Mouse (Mus musculus) lung, adult 2 months (tissue): ENCODE measurements around the gene Rnf151. TPM values are rescaled to one million over a fixed set of nuclear protein-coding genes. Genes with fewer than 3 reads are reported as not detected.
"Not testable (repeated sequence)": the region's sequence is repeated elsewhere in the genome, so short reads cannot be mapped to it uniquely, and the experiment has no call there.

Experiments
- DNase-seq: peaks from one replicate; pipeline ENCODE4 v3.0.0; 2022
- H3K4me1 ChIP-seq: fragments of 200-500 bp; 2 replicates; pipeline ENCODE4 v1.6.1; 2011; ENCODE audit warnings: low read length; ENCODE audit not compliant: control insufficient read depth, insufficient read depth
- H3K4me3 ChIP-seq: fragments of 200-500 bp; replicated peaks from 2 replicates; pipeline ENCODE3; 2011; ENCODE audit warnings: low read depth, mild to moderate bottlenecking, control low read depth, low read length; ENCODE audit errors: extremely low read depth
- CTCF ChIP-seq: fragments of 200-500 bp; IDR thresholded peaks from 2 replicates; pipeline ENCODE4 v1.5.1; 2011; ENCODE audit warnings: mild to moderate bottlenecking, low read length, control low read depth; ENCODE audit not compliant: insufficient read depth
- POLR2A ChIP-seq: fragments of 200-500 bp; IDR thresholded peaks from 2 replicates; pipeline ENCODE4 v1.6.1; 2011; ENCODE audit warnings: low read depth, mild to moderate bottlenecking, control low read depth, low read length, borderline replicate concordance; ENCODE audit errors: extremely low read depth
- WGBS: fragments of 180-500 bp; shearing (Covaris S2); methylation state at CpG from one replicate; pipeline ENCODE4 v1.1.7; 2018; 5-methylcytosine and 5-hydroxymethylcytosine counted together
- polyA plus RNA-seq: library from polyadenylated mRNA; depleted of rRNA; stranded (reverse); fragments of >200 nt; gene quantifications from 2 replicates; pipeline ENCODE4 v1.2.3, GENCODE M21; 2012; rRNA removed

The Rnf151 gene
- polyA plus RNA-seq, 1 experiment = 0.57 TPM

GRCm38 (mm10) chr17:24671346-24671745 is 46.5 kb downstream of the Rnf151 start:
- H3K4me3 ChIP-seq = no peak overlapping the region
- 40% methylated on average over 5 of the region's 5 CpGs for WGBS
- DNase-seq = no peak
- peaks cover 16% of the 10 kb centered on the region for H3K4me1 ChIP-seq
- TF ChIP-seq CTCF (no peak), POLR2A (no peak)

- peak overlapping the region; percentile 76 for H3K4me3 ChIP-seq
- WGBS = 3% methylated on average over 8 of the region's 8 CpGs
- peaks cover 16% of the 10 kb centered on the region for H3K4me1 ChIP-seq
- TF ChIP-seq CTCF = no peak
- TF ChIP-seq POLR2A = no peak
- no peak for DNase-seq
These were observed 47.5 kb downstream of the Rnf151 start for GRCm38 (mm10) chr17:24670246-24670844.

GRCm38 (mm10) chr17:24669545-24670245 is 48.2 kb downstream of the Rnf151 start, which contains the start of gene Zfp598:
Gene Zfp598, plus strand, starts transcription at chr17:24669687.
- H3K4me1 ChIP-seq = peaks cover 16% of the 10 kb centered on the region
- TF ChIP-seq POLR2A (peak; percentile 79), CTCF (no peak)
- peak within 1 kb of the TSS; percentile 76 for H3K4me3 ChIP-seq
- 1% methylated on average over 64 of the region's 80 CpGs for WGBS
- peak; percentile 95 for DNase-seq

GRCm38 (mm10) chr17:24669214-24669544 is 48.7 kb downstream of the Rnf151 start:
- 7% methylated on average over 15 of the region's 15 CpGs for WGBS

GRCm38 (mm10) chr17:24667416-24667815 is 50.4 kb downstream of the Rnf151 start:
- WGBS = 17% methylated on average over 6 of the region's 6 CpGs
- H3K4me1 ChIP-seq = peaks cover 11% of the 10 kb centered on the region

More at GRCm38 (mm10) chr17:24669214-24669544, 48.7 kb downstream of the Rnf151 start:
- peak overlapping the region; percentile 69 for H3K4me3 ChIP-seq
- peaks cover 13% of the 10 kb centered on the region for H3K4me1 ChIP-seq
- not testable (repeated sequence) for DNase-seq

GRCm38 (mm10) chr17:24667011-24667410 is 50.9 kb downstream of the Rnf151 start:
- H3K4me1 ChIP-seq = peaks cover 11% of the 10 kb centered on the region
- WGBS = 49% methylated on average over 7 of the region's 7 CpGs
- not testable (repeated sequence) for H3K4me3 ChIP-seq, DNase-seq

More at GRCm38 (mm10) chr17:24667416-24667815, 50.4 kb downstream of the Rnf151 start:
- TF ChIP-seq POLR2A (no peak), CTCF (peak; percentile 64)
- no peak overlapping the region for H3K4me3 ChIP-seq
- peak; percentile 68 for DNase-seq

Other genes starting within 250 kb of the Rnf151 start
- 85.9 and 90.1 TPM in 2 replicates for gene E4f1, start 247.8 kb downstream of the Rnf151 start, polyA plus RNA-seq
- 39.5 and 46.2 TPM in 2 replicates for gene Pgp, start 247.7 kb downstream of the Rnf151 start, polyA plus RNA-seq
- gene Bricd5, start 244.2 kb downstream of the Rnf151 start, polyA plus RNA-seq = 0.15 and 0.43 TPM in 2 replicates
- gene Mlst8, start 239.0 kb downstream of the Rnf151 start, polyA plus RNA-seq = 27.5 and 43.2 TPM in 2 replicates
- 1.7 and 2.1 TPM in 2 replicates for gene Caskin1, start 229.5 kb downstream of the Rnf151 start, polyA plus RNA-seq
- 237 and 263 TPM in 2 replicates for gene Traf7, start 190.1 kb downstream of the Rnf151 start, polyA plus RNA-seq
- gene Rab26, start 183.9 kb downstream of the Rnf151 start, polyA plus RNA-seq = 1.1 and 1.2 TPM in 2 replicates
- 136 and 146 TPM in 2 replicates for gene Pkd1, start 168.2 kb downstream of the Rnf151 start, polyA plus RNA-seq
- 220 and 230 TPM in 2 replicates for gene Tsc2, start 85.4 kb downstream of the Rnf151 start, polyA plus RNA-seq
- 18.8 and 19.3 TPM in 2 replicates for gene Nthl1, start 85.4 kb downstream of the Rnf151 start, polyA plus RNA-seq
- gene Slc9a3r2, start 67.7 kb downstream of the Rnf151 start, polyA plus RNA-seq = 507 and 712 TPM in 2 replicates
- 77.9 and 131 TPM in 2 replicates for gene Npw, start 59.6 kb downstream of the Rnf151 start, polyA plus RNA-seq
- 89.7 and 89.8 TPM in 2 replicates for gene Zfp598, start 48.4 kb downstream of the Rnf151 start, polyA plus RNA-seq
- gene Syngr3, start 28.1 kb downstream of the Rnf151 start, polyA plus RNA-seq = 0.46 and 0.62 TPM in 2 replicates
- gene Gfer, start 21.9 kb downstream of the Rnf151 start, polyA plus RNA-seq = 13.7 and 20.3 TPM in 2 replicates
- 13.2 and 14.2 TPM in 2 replicates for gene Noxo1, start 21.8 kb downstream of the Rnf151 start, polyA plus RNA-seq
- gene Tbl3, start 10.4 kb downstream of the Rnf151 start, polyA plus RNA-seq = 45.4 and 60.7 TPM in 2 replicates
- gene Rps2, start 53 bp upstream of the Rnf151 start, polyA plus RNA-seq = 1,603 and 2,135 TPM in 2 replicates
- gene Ndufb10, start 6.4 kb upstream of the Rnf151 start, polyA plus RNA-seq = 174 and 218 TPM in 2 replicates
- gene Rpl3l, start 9.8 kb upstream of the Rnf151 start, polyA plus RNA-seq = 0.26 and 6.4 TPM in 2 replicates
- gene Msrb1, start 18.6 kb upstream of the Rnf151 start, polyA plus RNA-seq = 84.4 and 103 TPM in 2 replicates
- gene Hs3st6, start 34.9 kb upstream of the Rnf151 start, polyA plus RNA-seq = 6.4 and 8.9 TPM in 2 replicates
- gene Meiob, start 86.2 kb upstream of the Rnf151 start, polyA plus RNA-seq = not detected in 2 replicates
- gene Hagh, start 122.1 kb upstream of the Rnf151 start, polyA plus RNA-seq = 56.1 and 83.4 TPM in 2 replicates
- gene Fahd1, start 132.3 kb upstream of the Rnf151 start, polyA plus RNA-seq = 6.4 and 7.8 TPM in 2 replicates
- 3.0 and 3.9 TPM in 2 replicates for gene Igfals, start 147.9 kb upstream of the Rnf151 start, polyA plus RNA-seq
- 23.6 and 36.7 TPM in 2 replicates for gene Nubp2, start 168.3 kb upstream of the Rnf151 start, polyA plus RNA-seq
- 76.4 and 85.4 TPM in 2 replicates for gene Spsb3, start 168.6 kb upstream of the Rnf151 start, polyA plus RNA-seq
- 41.1 and 48.0 TPM in 2 replicates for gene Eme2, start 177.0 kb upstream of the Rnf151 start, polyA plus RNA-seq
- 100 and 115 TPM in 2 replicates for gene Mrps34, start 177.1 kb upstream of the Rnf151 start, polyA plus RNA-seq
- 55.8 and 69.4 TPM in 2 replicates for gene Nme3, start 178.4 kb upstream of the Rnf151 start, polyA plus RNA-seq
- gene Mapk8ip3, start 218.9 kb upstream of the Rnf151 start, polyA plus RNA-seq = 110 and 119 TPM in 2 replicates
- gene Jpt2, start 242.6 kb upstream of the Rnf151 start, polyA plus RNA-seq = 6.1 and 10.2 TPM in 2 replicates